Mouse (Mus musculus): ENCODE results near the gene Bcar1. TPM values are rescaled to one million over a fixed set of nuclear protein-coding genes. Genes with fewer than 3 reads are reported as not detected.

Bcar1 gene
- polyA plus RNA-seq, 1 experiment from 2014 or later: 52.4 TPM

- H3K4me3 ChIP-seq: no peak overlapping the region
- no peak overlapping the region for H3K4me2 ChIP-seq (replicated peaks)
- H3K27me3 ChIP-seq: no peaks in the 10 kb centered on the region
- ATAC-seq (ENCODE audit: low FRiP score, low read depth): no peak
- 87% methylated on average over 13 of the region's 13 CpGs for WGBS
- H3K36me3 ChIP-seq: no peaks in the 10 kb centered on the region
- H3K9ac ChIP-seq (replicated peaks): no peak overlapping the region
- no peaks in the 10 kb centered on the region for H3K4me1 ChIP-seq
- H3K27ac ChIP-seq (replicated peaks): no peak overlapping the region
- no peaks in the 10 kb centered on the region for H3K9me3 ChIP-seq
These were observed 56.7 kb downstream of the Bcar1 start for GRCm38 (mm10) chr8:111686881-111687280.

GRCm38 (mm10) chr8:111682521-111682920 lies 61.1 kb downstream of the Bcar1 start:
- H3K4me3 ChIP-seq: no peak overlapping the region
- H3K27me3 ChIP-seq: no peaks in the 10 kb centered on the region
- ATAC-seq (ENCODE audit: low FRiP score, low read depth): no peak
- no peaks in the 10 kb centered on the region for H3K4me1 ChIP-seq
- H3K4me2 ChIP-seq (replicated peaks): no peak overlapping the region
- 28% methylated on average over 9 of the region's 9 CpGs for WGBS
- H3K27ac ChIP-seq (replicated peaks): no peak overlapping the region
- H3K9me3 ChIP-seq: no peaks in the 10 kb centered on the region
- no peaks in the 10 kb centered on the region for H3K36me3 ChIP-seq
- no peak overlapping the region for H3K9ac ChIP-seq (replicated peaks)

DNA sequence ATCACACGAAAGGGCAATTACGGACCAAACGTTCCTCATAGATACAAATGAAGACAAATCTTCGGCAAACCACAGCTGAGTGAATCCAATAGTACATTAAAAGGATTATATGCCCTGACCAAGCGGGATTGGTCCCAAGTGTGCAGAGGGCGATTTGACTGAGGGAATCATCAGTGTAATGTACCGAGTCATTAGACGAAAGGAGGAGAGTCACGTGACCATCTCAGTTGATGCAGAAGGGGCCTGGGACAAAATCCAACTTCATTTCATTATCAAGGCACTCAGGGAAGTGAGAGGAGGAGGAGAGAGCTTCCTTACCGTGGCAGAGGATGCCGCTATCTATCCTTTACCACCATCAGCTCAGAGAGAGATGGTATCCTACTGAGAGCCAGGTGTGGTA lies 62.5 kb downstream of the Bcar1 start:
- no peaks in the 10 kb centered on the region for H3K27me3 ChIP-seq
- no peak overlapping the region for H3K4me2 ChIP-seq (replicated peaks)
- H3K4me3 ChIP-seq: no peak overlapping the region
- H3K9me3 ChIP-seq: no peaks in the 10 kb centered on the region
- no peak overlapping the region for H3K27ac ChIP-seq (replicated peaks)
- no peak overlapping the region for H3K9ac ChIP-seq (replicated peaks)
- no peaks in the 10 kb centered on the region for H3K36me3 ChIP-seq
- WGBS: 71% methylated on average over 11 of the region's 11 CpGs
- no peaks in the 10 kb centered on the region for H3K4me1 ChIP-seq
- no peak for ATAC-seq (ENCODE audit: low FRiP score, low read depth)

GRCm38 (mm10) chr8:111680423-111681028 lies 63.1 kb downstream of the Bcar1 start:
- H3K9me3 ChIP-seq: no peaks in the 10 kb centered on the region
- H3K4me2 ChIP-seq (replicated peaks): no peak overlapping the region
- 42% methylated on average over 17 of the region's 17 CpGs for WGBS
- no peak for ATAC-seq (ENCODE audit: low FRiP score, low read depth)
- H3K9ac ChIP-seq (replicated peaks): no peak overlapping the region
- H3K4me1 ChIP-seq: no peaks in the 10 kb centered on the region
- H3K27ac ChIP-seq (replicated peaks): no peak overlapping the region
- H3K4me3 ChIP-seq: no peak overlapping the region
- no peaks in the 10 kb centered on the region for H3K27me3 ChIP-seq
- no peaks in the 10 kb centered on the region for H3K36me3 ChIP-seq

DNA sequence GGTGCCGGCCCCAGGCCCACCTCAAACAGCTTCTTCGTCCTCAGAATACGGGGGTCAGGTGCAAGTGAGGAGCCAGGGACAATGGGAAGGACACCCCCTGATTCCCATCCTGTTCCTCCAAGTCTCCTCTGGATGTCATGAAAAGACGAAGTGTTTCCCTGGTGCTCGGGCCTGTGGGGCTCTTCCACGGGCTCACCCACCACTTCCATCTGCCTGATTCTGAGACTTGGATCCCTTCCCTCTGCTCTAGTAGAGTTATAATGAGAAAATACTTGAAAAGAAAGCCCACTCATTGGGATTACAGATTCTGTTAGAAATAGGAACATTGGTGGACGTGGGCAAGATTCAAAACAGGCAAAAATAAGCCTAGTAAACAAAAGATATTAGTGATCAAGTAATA lies 64.8 kb downstream of the Bcar1 start:
- H3K9me3 ChIP-seq: no peaks in the 10 kb centered on the region
- H3K4me2 ChIP-seq (replicated peaks): no peak overlapping the region
- no peaks in the 10 kb centered on the region for H3K4me1 ChIP-seq
- 87% methylated on average over 7 of the region's 7 CpGs for WGBS
- H3K4me3 ChIP-seq: no peak overlapping the region
- no peaks in the 10 kb centered on the region for H3K36me3 ChIP-seq
- no peak overlapping the region for H3K9ac ChIP-seq (replicated peaks)
- H3K27ac ChIP-seq (replicated peaks): no peak overlapping the region
- no peak for ATAC-seq (ENCODE audit: low FRiP score, low read depth)
- no peaks in the 10 kb centered on the region for H3K27me3 ChIP-seq

- no peaks in the 10 kb centered on the region for H3K9me3 ChIP-seq
- no peak overlapping the region for H3K4me3 ChIP-seq
- H3K9ac ChIP-seq (replicated peaks): no peak overlapping the region
- no peaks in the 10 kb centered on the region for H3K27me3 ChIP-seq
- H3K27ac ChIP-seq (replicated peaks): no peak overlapping the region
- no peaks in the 10 kb centered on the region for H3K4me1 ChIP-seq
- peak; percentile 44; the same call in 1 of the 2 replicates for ATAC-seq (ENCODE audit: low FRiP score, low read depth)
- H3K36me3 ChIP-seq: no peaks in the 10 kb centered on the region
- WGBS: 28% methylated on average over 3 of the region's 3 CpGs
- H3K4me2 ChIP-seq (replicated peaks): no peak overlapping the region
These were observed 65.5 kb downstream of the Bcar1 start for GRCm38 (mm10) chr8:111678111-111678510.

DNA sequence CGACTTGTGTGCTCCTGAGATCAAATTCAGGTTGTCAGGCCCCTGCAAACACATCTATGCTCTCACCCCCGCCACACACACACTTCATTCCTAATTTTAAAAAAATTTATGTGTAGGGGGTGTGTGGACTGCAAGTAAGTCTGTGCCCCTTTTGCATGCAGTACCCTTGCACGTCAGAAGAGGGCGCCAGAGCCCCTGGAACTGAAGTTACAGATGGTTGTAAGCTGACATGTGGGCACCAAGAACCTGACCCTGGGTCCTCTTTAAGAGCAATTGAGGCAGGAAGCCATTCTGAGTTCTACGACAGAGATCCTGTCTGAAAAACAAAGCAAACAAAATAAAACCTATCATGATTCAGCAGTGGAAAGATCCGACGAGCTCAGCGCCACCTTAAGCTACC lies 67.4 kb downstream of the Bcar1 start:
- WGBS: 75% methylated on average over 8 of the region's 8 CpGs
- Histone ChIP-seq H3K27ac (replicated peaks) (no peak overlapping the region), H3K4me2 (replicated peaks) (no peak overlapping the region), H3K9ac (replicated peaks) (no peak overlapping the region), H3K9me3 (no peaks in the 10 kb centered on the region), H3K27me3 (no peaks in the 10 kb centered on the region), H3K36me3 (peaks cover 10% of the 10 kb centered on the region), H3K4me3 (no peak overlapping the region), H3K4me1 (no peaks in the 10 kb centered on the region)
- no peak for ATAC-seq (ENCODE audit: low FRiP score, low read depth)

DNA sequence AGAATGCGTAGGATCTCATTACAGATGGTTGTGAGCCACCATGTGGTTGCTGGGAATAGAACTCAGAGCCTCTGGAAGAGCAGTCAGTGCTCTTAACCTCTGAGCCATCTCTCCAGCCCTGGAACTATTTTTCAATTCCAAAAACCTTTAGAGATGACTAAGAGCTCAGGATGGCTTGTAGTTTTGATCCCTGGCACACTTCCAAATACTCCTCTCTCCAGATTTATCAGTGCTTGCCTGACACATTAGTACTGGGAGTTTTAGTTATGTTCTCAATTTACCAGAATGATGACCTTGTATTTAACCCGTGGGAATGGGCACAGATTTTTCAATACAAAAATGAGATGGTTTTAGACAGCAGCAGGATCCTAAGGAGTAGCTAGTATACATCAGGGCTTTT lies 76.9 kb downstream of the Bcar1 start:
- ATAC-seq (ENCODE audit: low FRiP score, low read depth): no peak
- Histone ChIP-seq H3K4me3 (no peak overlapping the region), H3K9ac (replicated peaks) (no peak overlapping the region), H3K4me1 (no peaks in the 10 kb centered on the region), H3K36me3 (peaks cover 52% of the 10 kb centered on the region), H3K4me2 (replicated peaks) (no peak overlapping the region), H3K27ac (replicated peaks) (no peak overlapping the region), H3K27me3 (no peaks in the 10 kb centered on the region), H3K9me3 (no peaks in the 10 kb centered on the region)
- 95% methylated on average over 2 of the region's 2 CpGs for WGBS

DNA sequence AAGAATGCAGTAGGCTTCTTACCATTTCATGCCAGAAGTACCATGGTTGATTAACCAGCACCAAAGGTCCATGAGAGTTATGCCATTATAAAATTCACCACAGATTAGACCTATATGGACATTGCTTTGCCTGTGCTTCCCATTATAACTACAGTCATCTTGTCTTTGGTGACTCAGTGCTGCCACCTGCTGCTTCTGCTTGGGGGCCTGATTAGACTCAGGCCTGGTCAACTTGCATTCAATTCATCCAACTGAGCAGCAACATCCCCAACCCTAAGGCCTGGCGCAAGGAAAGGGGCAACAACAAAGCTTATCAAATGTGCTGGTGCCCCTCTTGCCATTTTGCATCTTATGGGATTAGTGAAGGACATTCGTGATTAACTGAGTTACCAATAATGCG lies 81.1 kb downstream of the Bcar1 start:
- no peaks in the 10 kb centered on the region for H3K27me3 ChIP-seq
- H3K9me3 ChIP-seq: no peaks in the 10 kb centered on the region
- ATAC-seq (ENCODE audit: low FRiP score, low read depth): no peak
- no peak overlapping the region for H3K27ac ChIP-seq (replicated peaks)
- peaks cover 2% of the 10 kb centered on the region for H3K4me1 ChIP-seq
- no peak overlapping the region for H3K4me2 ChIP-seq (replicated peaks)
- H3K9ac ChIP-seq (replicated peaks): no peak overlapping the region
- peaks cover 37% of the 10 kb centered on the region for H3K36me3 ChIP-seq
- H3K4me3 ChIP-seq: no peak overlapping the region
- WGBS: 93% methylated on average over 3 of the region's 3 CpGs

Small RNA genes within 50 kb of the gene (microRNA-seq; reads per million reads assigned to microRNA genes)
- gene Mir7076: not detected

Other genes starting within 250 kb of the Bcar1 start
- gene Wdr59, start 221.7 kb downstream of the Bcar1 start, polyA plus RNA-seq (2016; fragmentation: Nextera tagmentation; extraction: Ambion mirVana): 5.7 and 6.0 TPM in 2 replicates
- 86.3 and 91.6 TPM in 2 replicates for gene Znrf1, start 207.7 kb downstream of the Bcar1 start, polyA plus RNA-seq (2016; fragmentation: Nextera tagmentation; extraction: Ambion mirVana)
- 0.41 and 0.46 TPM in 2 replicates for gene Ldhd, start 113.4 kb downstream of the Bcar1 start, polyA plus RNA-seq (2016; fragmentation: Nextera tagmentation; extraction: Ambion mirVana)
- gene Zfp1, start 100.4 kb downstream of the Bcar1 start, polyA plus RNA-seq (2016; fragmentation: Nextera tagmentation; extraction: Ambion mirVana): 24.3 and 25.5 TPM in 2 replicates
- not detected in 2 replicates for gene Ctrb1, start 52.8 kb downstream of the Bcar1 start, polyA plus RNA-seq (2016; fragmentation: Nextera tagmentation; extraction: Ambion mirVana)
- gene Cfdp1, start 110.5 kb upstream of the Bcar1 start, polyA plus RNA-seq (2016; fragmentation: Nextera tagmentation; extraction: Ambion mirVana): 182 and 192 TPM in 2 replicates
- gene Tmem170, start 132.9 kb upstream of the Bcar1 start, polyA plus RNA-seq (2016; fragmentation: Nextera tagmentation; extraction: Ambion mirVana): 7.3 and 7.9 TPM in 2 replicates
- 2.7 and 3.1 TPM in 2 replicates for gene Chst5, start 166.6 kb upstream of the Bcar1 start, polyA plus RNA-seq (2016; fragmentation: Nextera tagmentation; extraction: Ambion mirVana)
- gene Tmem231, start 190.1 kb upstream of the Bcar1 start, polyA plus RNA-seq (2016; fragmentation: Nextera tagmentation; extraction: Ambion mirVana): 19.8 and 20.9 TPM in 2 replicates
- 351 and 359 TPM in 2 replicates for gene Gabarapl2, start 196.9 kb upstream of the Bcar1 start, polyA plus RNA-seq (2016; fragmentation: Nextera tagmentation; extraction: Ambion mirVana)
- 10.1 and 12.6 TPM in 2 replicates for gene Adat1, start 248.5 kb upstream of the Bcar1 start, polyA plus RNA-seq (2016; fragmentation: Nextera tagmentation; extraction: Ambion mirVana)